Mouse (Mus musculus): ENCODE measurements at regions not wholly inside any gene's neighbourhood (a gene's known extent, or its start where the extent isn't known, plus 50 kb on each side); places are given as distances from the start of the nearest gene placed in this dataset.

- TF ChIP-seq CTCF (conservative IDR thresholded peaks at IDR 0.05; ENCODE audit: insufficient read depth, insufficient read length, low read depth, low read length) (no peak), POLR2A (IDR thresholded peaks at IDR 0.05; ENCODE audit: low read depth, low read length) (no peak)
Measured at GRCm38 (mm10) chr3:31389955-31390354, 79.8 kb upstream of the Slc7a14 start.
